ENCODE assay signal across 12 mouse cellular contexts in the genomic region with DNA sequence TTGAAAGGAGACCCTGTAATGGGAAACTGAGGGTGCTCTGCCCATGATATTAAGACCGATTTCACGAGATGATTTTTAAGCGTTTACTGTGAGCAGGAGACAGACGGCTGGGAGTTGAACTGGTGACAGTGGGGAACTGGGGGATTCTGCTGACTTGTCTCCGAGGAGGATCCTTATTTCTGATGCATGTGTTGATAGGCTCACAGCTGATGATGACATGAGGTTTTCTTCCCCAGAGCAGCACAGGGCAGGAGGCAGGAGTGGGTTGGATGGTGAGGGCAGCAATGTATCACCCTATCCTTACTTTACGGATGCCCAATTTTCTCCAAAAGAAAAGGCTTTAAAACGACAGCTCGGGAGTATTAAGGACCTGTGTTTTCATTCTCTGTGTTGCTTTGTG. TPM values are rescaled to one million over a fixed set of nuclear protein-coding genes. Genes with fewer than 3 reads are reported as not detected.
DNase-seq lines count a peak whose midpoint lies in the region; ATAC-seq and TF ChIP-seq lines count a peak whose summit lies in the region.
"Had no signal": no experiment of that assay in that cellular context is flagged by ENCODE, and none has a peak within 500 bp of the region (broad histone marks: within the 10 kb centered on the region; RNA-seq: fewer than 3 reads in every experiment).

No protein-coding gene starts in this region.

- intact Hi-C loops in heart, postnatal 10 days (cut with DNase I): no loop called here

- H3K9me3 ChIP-seq in heart, embryonic 13.5 days: no peaks in the 10 kb centered on the region
- no peaks in the 10 kb centered on the region for H3K9me3 ChIP-seq in lung, postnatal 0 days (ENCODE audit: low read length)
- no peaks in the 10 kb centered on the region for H3K9me3 ChIP-seq in liver, embryonic 12.5 days (replicated peaks)
- no peaks in the 10 kb centered on the region for H3K9me3 ChIP-seq in stomach, postnatal 0 days (ENCODE audit: control insufficient read depth, low read length)
- no peaks in the 10 kb centered on the region for H3K9me3 ChIP-seq in hindbrain, embryonic 10.5 days
- H3K9me3 ChIP-seq: limb, embryonic 12.5 days had no signal

- no peak for ATAC-seq in heart, embryonic 13.5 days (ENCODE audit: extremely low read depth, insufficient number of reproducible peaks, low FRiP score, low TSS enrichment)
- no peak for ATAC-seq in lung, postnatal 0 days
- ATAC-seq in liver, embryonic 12.5 days: no peak
- no peak for ATAC-seq in stomach, postnatal 0 days (ENCODE audit: low FRiP score, low TSS enrichment)
- no peak for ATAC-seq in frontal cortex, adult (ENCODE audit: low TSS enrichment)

- peaks cover 71% of the 10 kb centered on the region for H3K4me1 ChIP-seq in heart, embryonic 13.5 days
- H3K4me1 ChIP-seq in lung, postnatal 0 days (ENCODE audit: insufficient read depth, low read depth, low read length): peaks cover 50% of the 10 kb centered on the region
- H3K4me1 ChIP-seq in liver, embryonic 12.5 days: peaks cover 84% of the 10 kb centered on the region
- peaks cover 12% of the 10 kb centered on the region; the same call in 1 of the 2 replicates for H3K4me1 ChIP-seq in stomach, postnatal 0 days (replicated peaks; ENCODE audit: control insufficient read depth, insufficient read depth)
- H3K4me1 ChIP-seq in hindbrain, embryonic 10.5 days (replicated peaks): peaks cover 59% of the 10 kb centered on the region

- WGBS in heart, embryonic 13.5 days: 39% methylated on average over 8 of the region's 8 CpGs
- WGBS in lung, postnatal 0 days: 50% methylated on average over 8 of the region's 8 CpGs
- 44% methylated on average over 8 of the region's 8 CpGs for WGBS in liver, embryonic 12.5 days (ENCODE audit: insufficient replicate concordance)
- WGBS in stomach, postnatal 0 days: 48% methylated on average over 8 of the region's 8 CpGs
- WGBS in hindbrain, embryonic 10.5 days: 62% methylated on average over 8 of the region's 8 CpGs

- DNase-seq in heart, postnatal 10 days: no peak
- DNase-seq in lung, postnatal 0 days (ENCODE audit: low spot score): no peak
- DNase-seq in lung, postnatal 10 days: no peak
- DNase-seq in stomach, postnatal 0 days (ENCODE audit: low spot score): no peak
- no peak for DNase-seq in hindbrain, embryonic 10.5 days (ENCODE audit: low spot score)
- DNase-seq: cerebellum, postnatal 25 days; kidney, adult 9 months; right cerebral cortex, postnatal 25 days had no signal

- peak overlapping the region; percentile 95 for H3K9ac ChIP-seq in heart, embryonic 13.5 days
- H3K9ac ChIP-seq in lung, postnatal 0 days (replicated peaks; ENCODE audit: low read depth): no peak overlapping the region
- H3K9ac ChIP-seq in liver, embryonic 12.5 days: peak overlapping the region; percentile 87
- H3K9ac ChIP-seq in stomach, postnatal 0 days (ENCODE audit: low read length): peak overlapping the region; percentile 77; the same call in 1 of the 2 replicates
- H3K9ac ChIP-seq: limb, embryonic 12.5 days had no signal

- H3K27me3 ChIP-seq in heart, embryonic 13.5 days (replicated peaks): no peaks in the 10 kb centered on the region
- no peaks in the 10 kb centered on the region for H3K27me3 ChIP-seq in lung, postnatal 0 days (replicated peaks; ENCODE audit: insufficient read depth, low read length)
- H3K27me3 ChIP-seq in liver, embryonic 12.5 days (replicated peaks): no peaks in the 10 kb centered on the region
- H3K27me3 ChIP-seq in stomach, postnatal 0 days (ENCODE audit: control insufficient read depth, insufficient read depth, low read length): no peaks in the 10 kb centered on the region
- peaks cover 38% of the 10 kb centered on the region for H3K27me3 ChIP-seq in hindbrain, embryonic 10.5 days (ENCODE audit: insufficient read depth, poor library complexity, severe bottlenecking)

- peak overlapping the region; percentile 77 for H3K4me2 ChIP-seq in heart, embryonic 13.5 days
- peak overlapping the region; percentile 70 for H3K4me2 ChIP-seq in lung, postnatal 0 days (replicated peaks; ENCODE audit: low read depth, low read length)
- H3K4me2 ChIP-seq in liver, embryonic 12.5 days: peak overlapping the region; percentile 79
- H3K4me2 ChIP-seq in stomach, postnatal 0 days (replicated peaks; ENCODE audit: low read depth): peak overlapping the region; percentile 66

- H3K4me3 ChIP-seq in heart, embryonic 13.5 days: peak overlapping the region; percentile 74
- peak overlapping the region; percentile 21; the same call in 1 of the 2 replicates for H3K4me3 ChIP-seq in lung, postnatal 0 days (ENCODE audit: low read depth, low read length)
- peak overlapping the region; percentile 74 for H3K4me3 ChIP-seq in liver, embryonic 12.5 days
- 0 out of 2 replicates have a peak overlapping the region, but pooled peaks have one; percentile 58 for H3K4me3 ChIP-seq in stomach, postnatal 0 days (ENCODE audit: low read depth, low read length)
- no peak overlapping the region; the same call in 1 of the 2 replicates for H3K4me3 ChIP-seq in hindbrain, embryonic 10.5 days
- H3K4me3 ChIP-seq: limb, embryonic 12.5 days had no signal

- H3K36me3 ChIP-seq in heart, embryonic 13.5 days: peaks cover 30% of the 10 kb centered on the region
- no peaks in the 10 kb centered on the region for H3K36me3 ChIP-seq in lung, postnatal 0 days (ENCODE audit: insufficient read depth, low read length)
- H3K36me3 ChIP-seq in liver, embryonic 12.5 days: peaks cover 41% of the 10 kb centered on the region
- no peaks in the 10 kb centered on the region for H3K36me3 ChIP-seq in stomach, postnatal 0 days (ENCODE audit: control insufficient read depth, insufficient read depth, low read length)
- H3K36me3 ChIP-seq in hindbrain, embryonic 10.5 days: no peaks in the 10 kb centered on the region
- H3K36me3 ChIP-seq: limb, embryonic 12.5 days had no signal

- no peak for TF ChIP-seq CTCF in lung, postnatal 0 days (IDR thresholded peaks at IDR 0.05)
- TF ChIP-seq CTCF in stomach, postnatal 0 days (IDR thresholded peaks at IDR 0.05; ENCODE audit: low read depth): no peak

- peak overlapping the region; percentile 99 for H3K27ac ChIP-seq in heart, embryonic 13.5 days (replicated peaks)
- H3K27ac ChIP-seq in lung, postnatal 0 days (ENCODE audit: low read length): peak overlapping the region; percentile 21; the same call in 1 of the 2 replicates
- peak overlapping the region; percentile 98 for H3K27ac ChIP-seq in liver, embryonic 12.5 days
- no peak overlapping the region; the same call in 1 of the 2 replicates for H3K27ac ChIP-seq in stomach, postnatal 0 days (replicated peaks)
- no peak overlapping the region for H3K27ac ChIP-seq in hindbrain, embryonic 10.5 days
- H3K27ac ChIP-seq: limb, embryonic 12.5 days had no signal

- no peak for TF ChIP-seq EP300 in lung, postnatal 0 days (IDR thresholded peaks at IDR 0.05)
- TF ChIP-seq EP300 in stomach, postnatal 0 days (optimal IDR thresholded peaks at IDR 0.05): no peak

RNA-seq across cellular contexts. Expression of a gene that starts 2.0 kb away (rescaled TPM):
- 218 and 237 TPM in 2 replicates for polyA plus RNA-seq in heart, embryonic 13.5 days (2015; fragmentation: Nextera tagmentation; extraction: Ambion mirVana)
- 100 to 1,000 TPM; 162 to 208 TPM for total RNA-seq in heart, postnatal 10 days (2021)
- polyA plus RNA-seq in lung, postnatal 0 days (2015; fragmentation: Nextera tagmentation; extraction: Ambion mirVana): 97.0 TPM in 2 replicates
- 69.4 and 69.9 TPM in 2 replicates for polyA plus RNA-seq in liver, embryonic 12.5 days (2016; fragmentation: Nextera tagmentation; extraction: Ambion mirVana)
- polyA plus RNA-seq in stomach, postnatal 0 days (2015; fragmentation: Nextera tagmentation; extraction: Ambion mirVana): 109 and 114 TPM in 2 replicates
- 7.5 and 10.2 TPM in 2 replicates for polyA plus RNA-seq in hindbrain, embryonic 10.5 days (2016; fragmentation: Nextera tagmentation; extraction: Ambion mirVana)

Comparison
In these comparisons a context has a peak if more than half of its experiments do, and no peak if none do; other contexts are left out.
1. H3K27ac ChIP-seq: peak in heart, embryonic 13.5 days (single experiment), lung, postnatal 0 days (single experiment) and liver, embryonic 12.5 days (single experiment); none in stomach, postnatal 0 days (single experiment) and hindbrain, embryonic 10.5 days (single experiment).
2. Peak in every context shown above with its lines, with median percentiles within 50 percentile points of each other: H3K4me2 ChIP-seq.